ENCODE assay signal across 9 mouse cellular contexts in genomic region chr11:86995625-86996221, GRCm38 (mm10). TPM values are rescaled to one million over a fixed set of nuclear protein-coding genes. Genes with fewer than 3 reads are reported as not detected.
DNase-seq lines count a peak whose midpoint lies in the region; ATAC-seq and TF ChIP-seq lines count a peak whose summit lies in the region.
"Had no signal": no experiment of that assay in that cellular context is flagged by ENCODE, and none has a peak within 500 bp of the region (broad histone marks: within the 10 kb centered on the region; RNA-seq: fewer than 3 reads in every experiment).

No protein-coding gene starts in this region.

- no peaks in the 10 kb centered on the region for H3K36me3 ChIP-seq in hindbrain, embryonic 16.5 days (ENCODE audit: control insufficient read depth, insufficient read depth, low read length)
- no peaks in the 10 kb centered on the region for H3K36me3 ChIP-seq in midbrain, postnatal 0 days (ENCODE audit: insufficient read depth, low read length)

- DNase-seq in 416B (ENCODE audit: low read depth), result peak; percentile 89
- peak; percentile 73 for DNase-seq in R1 (ENCODE audit: low read depth, low spot score)
- DNase-seq in cerebellum, postnatal 36 days, result peak; percentile 71 to 78
- DNase-seq in gastrocnemius, postnatal 10 days, result peak; percentile 40
- peak; percentile 56 for DNase-seq in left cerebral cortex, postnatal 4 days
- peak; percentile 81 for DNase-seq in midbrain, postnatal 0 days (ENCODE audit: low spot score)
- DNase-seq in telencephalon, adult 2 months (ENCODE audit: low read depth, low spot score), result peak; percentile 89

- intact Hi-C loops in left cerebral cortex, postnatal 4 days (cut with DNase I), result loop anchor here (10.0 kb wide), 2 partner anchors 101 to 191 kb away; partner anchors contain the start of gene Dhx40

- no peak overlapping the region for H3K4me3 ChIP-seq in hindbrain, embryonic 16.5 days (ENCODE audit: low read length)
- H3K4me3 ChIP-seq in midbrain, postnatal 0 days (ENCODE audit: low read depth, low read length), result no peak overlapping the region
- H3K4me3 ChIP-seq: erythroblast, embryonic 14.5 days had no signal

- ATAC-seq in hindbrain, embryonic 16.5 days, result no peak
- ATAC-seq in midbrain, postnatal 0 days (ENCODE audit: low FRiP score), result no peak

- H3K9me3 ChIP-seq in hindbrain, embryonic 16.5 days (ENCODE audit: control insufficient read depth, low read length), result no peaks in the 10 kb centered on the region
- H3K9me3 ChIP-seq in midbrain, postnatal 0 days (ENCODE audit: low read length), result no peaks in the 10 kb centered on the region

- peak overlapping the region; percentile 57 for H3K27ac ChIP-seq in hindbrain, embryonic 16.5 days (ENCODE audit: low read depth, low read length)
- no peak overlapping the region for H3K27ac ChIP-seq in midbrain, postnatal 0 days (ENCODE audit: low read depth, low read length)

- H3K4me1 ChIP-seq in hindbrain, embryonic 16.5 days (ENCODE audit: control insufficient read depth, insufficient read depth, low read depth, low read length), result peaks cover 16% of the 10 kb centered on the region
- H3K4me1 ChIP-seq in midbrain, postnatal 0 days (ENCODE audit: insufficient read depth, low read length), result peaks cover under 1% of the 10 kb centered on the region; the same call in 1 of the 2 replicates

- peak; percentile 89 for TF ChIP-seq CTCF in midbrain, postnatal 0 days (IDR thresholded peaks at IDR 0.05)

- H3K9ac ChIP-seq in hindbrain, embryonic 16.5 days (ENCODE audit: low read depth, low read length), result peak overlapping the region; percentile 26; the same call in 1 of the 2 replicates
- no peak overlapping the region for H3K9ac ChIP-seq in midbrain, postnatal 0 days (replicated peaks; ENCODE audit: low read length, poor library complexity, severe bottlenecking)

- WGBS in hindbrain, embryonic 16.5 days, result 23% methylated on average over 6 of the region's 6 CpGs
- WGBS in midbrain, postnatal 0 days, result 23% methylated on average over 6 of the region's 6 CpGs

- H3K4me2 ChIP-seq in hindbrain, embryonic 16.5 days (ENCODE audit: low read length), result no peak overlapping the region
- no peak overlapping the region for H3K4me2 ChIP-seq in midbrain, postnatal 0 days (ENCODE audit: low read depth, low read length, poor library complexity, severe bottlenecking)

- no peaks in the 10 kb centered on the region for H3K27me3 ChIP-seq in hindbrain, embryonic 16.5 days (replicated peaks; ENCODE audit: control insufficient read depth, insufficient read depth, low read length)
- no peaks in the 10 kb centered on the region for H3K27me3 ChIP-seq in midbrain, postnatal 0 days (ENCODE audit: insufficient read depth, low read length)

RNA-seq across cellular contexts. Expression of gene Ypel2, which starts 2.2 kb away (rescaled TPM):
- total RNA-seq in gastrocnemius, postnatal 10 days (2021), result 10 to 100 TPM in 1 of 2 experiments, 1 to 10 TPM in 1; 9.8 to 11.6 TPM
- 4.0 and 4.1 TPM in 2 replicates for polyA plus RNA-seq in hindbrain, embryonic 16.5 days (2015; fragmentation: Nextera tagmentation; extraction: Ambion mirVana)
- 1 to 10 TPM; 6.0 to 6.4 TPM for total RNA-seq in left cerebral cortex, postnatal 4 days (2021)
- 5.8 and 6.1 TPM in 2 replicates for total RNA-seq in midbrain, postnatal 0 days (2014; rRNA removed)
- polyA plus RNA-seq in midbrain, postnatal 0 days (2015; fragmentation: Nextera tagmentation; extraction: Ambion mirVana), result 4.2 and 4.3 TPM in 2 replicates
